Mouse (Mus musculus): ENCODE results near the gene Nudt8. TPM values are rescaled to one million over a fixed set of nuclear protein-coding genes. Genes with fewer than 3 reads are reported as not detected.

The Nudt8 gene
- polyA plus RNA-seq, 1 experiment: 36.9 TPM

DNA sequence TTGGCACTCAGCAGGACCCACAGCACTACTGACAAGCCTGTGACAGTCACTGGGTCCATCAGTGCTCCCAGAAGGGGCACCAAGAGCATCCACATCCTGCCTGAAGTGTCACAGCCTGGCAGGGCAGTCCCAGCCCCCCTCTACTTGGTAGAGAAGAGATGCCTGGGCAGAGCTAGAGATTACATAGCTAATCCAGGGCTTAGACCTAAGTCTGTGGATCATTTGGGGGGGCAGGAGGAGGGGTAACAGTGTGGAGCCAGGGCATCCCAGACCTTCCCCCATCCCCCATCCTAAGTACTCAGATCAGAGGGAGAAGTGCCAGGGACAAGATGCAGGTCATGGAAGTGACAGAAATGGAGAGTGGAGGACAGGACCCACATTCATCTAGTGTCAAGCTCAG, 14.4 kb downstream of the Nudt8 start:
- H3K4me2 ChIP-seq (ENCODE audit: low read depth): no peak overlapping the region
- no peak overlapping the region for H3K4me3 ChIP-seq
- peaks cover 15% of the 10 kb centered on the region for H3K79me2 ChIP-seq (ENCODE audit: control insufficient read depth, insufficient read depth)
- H3K36me3 ChIP-seq (ENCODE audit: control insufficient read depth, insufficient read depth): peaks cover 7% of the 10 kb centered on the region
- TF ChIP-seq TCF3 (IDR thresholded peaks at IDR 0.05; ENCODE audit: insufficient read length, low read depth) (no peak), SRF (IDR thresholded peaks at IDR 0.05; ENCODE audit: control insufficient read depth, insufficient read length, low read depth) (no peak), USF1 (IDR thresholded peaks at IDR 0.05; ENCODE audit: low read depth) (no peak), POLR2A (IDR thresholded peaks at IDR 0.05; ENCODE audit: insufficient read length, low read depth) (no peak), MYOG (IDR thresholded peaks at IDR 0.05; ENCODE audit: control insufficient read depth in 1 of 3, insufficient read depth in 1 of 3, insufficient read length in 2 of 3, low read depth in 2 of 3) (no peak), E2F4 (IDR thresholded peaks at IDR 0.05; ENCODE audit: insufficient read depth) (no peak), MAX (IDR thresholded peaks at IDR 0.05; ENCODE audit: low read depth) (no peak), TCF12 (IDR thresholded peaks at IDR 0.05; ENCODE audit: insufficient read depth, poor library complexity, severe bottlenecking) (no peak), REST (IDR thresholded peaks at IDR 0.05; ENCODE audit: insufficient read depth, insufficient read length) (no peak), CEBPB (IDR thresholded peaks at IDR 0.05; ENCODE audit: insufficient read depth, poor library complexity, severe bottlenecking) (no peak), MYOD1 (IDR thresholded peaks at IDR 0.05; ENCODE audit: control insufficient read depth in 1 of 3, insufficient read length in 2 of 3, low read depth in 2 of 3) (no peak)
- H3K27me3 ChIP-seq (ENCODE audit: control insufficient read depth, insufficient read depth, insufficient read length): no peaks in the 10 kb centered on the region
- no peak overlapping the region for H3ac ChIP-seq (ENCODE audit: control insufficient read depth, insufficient read length)

DNA sequence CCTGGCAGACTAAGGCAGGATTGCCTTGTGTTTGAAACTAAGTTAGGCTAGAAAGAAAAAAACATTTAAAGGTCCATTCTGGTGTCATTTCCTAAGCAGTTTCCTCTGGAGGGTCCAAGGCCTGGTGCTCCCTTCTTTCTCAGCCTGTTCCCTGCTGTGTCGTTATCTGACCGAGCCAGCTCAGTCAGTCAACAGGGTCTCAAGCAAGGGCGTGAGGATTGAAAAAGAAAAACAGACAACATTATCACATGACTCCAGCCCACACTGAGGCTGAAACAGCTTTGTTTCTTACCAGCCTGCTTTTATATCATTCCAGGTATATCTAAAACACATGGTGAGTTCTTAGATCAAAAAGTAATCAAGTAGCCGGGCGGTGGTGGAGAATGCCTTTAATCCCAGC, 15.3 kb downstream of the Nudt8 start:
- TF ChIP-seq MYOD1 (IDR thresholded peaks at IDR 0.05; ENCODE audit: control insufficient read depth in 1 of 3, insufficient read length in 2 of 3, low read depth in 2 of 3): no peak
- Histone ChIP-seq H3K36me3 (ENCODE audit: control insufficient read depth, insufficient read depth) (no peaks in the 10 kb centered on the region), H3ac (ENCODE audit: control insufficient read depth, insufficient read length) (no peak overlapping the region), H3K4me3 (no peak overlapping the region), H3K27me3 (ENCODE audit: control insufficient read depth, insufficient read depth, insufficient read length) (no peaks in the 10 kb centered on the region), H3K79me2 (ENCODE audit: control insufficient read depth, insufficient read depth) (peaks cover 12% of the 10 kb centered on the region), H3K4me2 (ENCODE audit: low read depth) (no peak overlapping the region)

DNA sequence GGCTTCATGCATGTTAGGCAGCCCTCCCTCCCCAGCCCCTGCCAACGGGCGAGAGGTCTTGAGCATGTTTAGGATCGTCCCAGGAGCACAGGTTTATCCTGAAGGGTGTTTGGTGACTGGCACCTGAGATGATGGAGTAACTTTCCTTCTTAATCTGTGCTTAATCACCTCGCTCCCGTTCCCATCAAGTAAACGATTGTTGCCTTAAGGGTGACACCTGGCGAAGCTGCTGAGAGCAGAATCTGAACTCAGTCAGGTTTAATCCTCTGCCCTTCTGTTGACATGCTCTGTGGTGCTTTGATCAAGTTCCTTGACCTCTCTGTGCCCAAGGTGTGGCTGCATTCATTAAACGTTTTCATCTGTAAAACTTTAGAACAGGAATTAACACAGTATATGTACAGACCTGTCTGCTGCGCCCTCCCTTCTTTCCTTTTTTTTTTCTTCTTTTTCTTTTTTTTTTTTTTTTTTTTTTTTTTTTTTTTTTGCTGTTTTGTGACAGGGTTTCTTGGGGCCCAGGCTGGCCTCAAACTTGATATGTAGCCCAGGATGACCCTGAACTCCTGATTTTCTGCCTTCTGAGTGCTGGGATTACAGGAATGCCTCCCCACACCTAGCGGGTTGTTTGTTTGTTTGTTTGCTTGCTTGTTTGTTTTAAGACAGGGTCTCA, 17.7 kb downstream of the Nudt8 start:
- no peak overlapping the region for H3K4me2 ChIP-seq (ENCODE audit: low read depth)
- no peak for TF ChIP-seq POLR2AphosphoS2 (IDR thresholded peaks at IDR 0.05; ENCODE audit: insufficient read length, low read depth)
- TF ChIP-seq TCF12 (IDR thresholded peaks at IDR 0.05; ENCODE audit: insufficient read depth, poor library complexity, severe bottlenecking): no peak
- TF ChIP-seq TCF3 (IDR thresholded peaks at IDR 0.05; ENCODE audit: insufficient read length, low read depth): no peak
- no peak for TF ChIP-seq CEBPB (IDR thresholded peaks at IDR 0.05; ENCODE audit: insufficient read depth, poor library complexity, severe bottlenecking)
- TF ChIP-seq POLR2A (IDR thresholded peaks at IDR 0.05; ENCODE audit: insufficient read length, low read depth): no peak
- no peak for TF ChIP-seq SRF (IDR thresholded peaks at IDR 0.05; ENCODE audit: control insufficient read depth, insufficient read length, low read depth)
- no peak for TF ChIP-seq MYOD1 (IDR thresholded peaks at IDR 0.05; ENCODE audit: control insufficient read depth in 1 of 3, insufficient read length in 2 of 3, low read depth in 2 of 3)
- no peak for TF ChIP-seq MYOG (IDR thresholded peaks at IDR 0.05; ENCODE audit: control insufficient read depth in 1 of 3, insufficient read depth in 1 of 3, insufficient read length in 2 of 3, low read depth in 2 of 3)
- TF ChIP-seq USF1 (IDR thresholded peaks at IDR 0.05; ENCODE audit: low read depth): no peak
- TF ChIP-seq MAX (IDR thresholded peaks at IDR 0.05; ENCODE audit: low read depth): no peak
- TF ChIP-seq E2F4 (IDR thresholded peaks at IDR 0.05; ENCODE audit: insufficient read depth): no peak
- no peak for TF ChIP-seq REST (IDR thresholded peaks at IDR 0.05; ENCODE audit: insufficient read depth, insufficient read length)
- no peak overlapping the region for H3K4me3 ChIP-seq
- no peaks in the 10 kb centered on the region for H3K27me3 ChIP-seq (ENCODE audit: control insufficient read depth, insufficient read depth, insufficient read length)
- no peaks in the 10 kb centered on the region for H3K36me3 ChIP-seq (ENCODE audit: control insufficient read depth, insufficient read depth)
- H3ac ChIP-seq (ENCODE audit: control insufficient read depth, insufficient read length): no peak overlapping the region
- H3K79me2 ChIP-seq (ENCODE audit: control insufficient read depth, insufficient read depth): no peaks in the 10 kb centered on the region

DNA sequence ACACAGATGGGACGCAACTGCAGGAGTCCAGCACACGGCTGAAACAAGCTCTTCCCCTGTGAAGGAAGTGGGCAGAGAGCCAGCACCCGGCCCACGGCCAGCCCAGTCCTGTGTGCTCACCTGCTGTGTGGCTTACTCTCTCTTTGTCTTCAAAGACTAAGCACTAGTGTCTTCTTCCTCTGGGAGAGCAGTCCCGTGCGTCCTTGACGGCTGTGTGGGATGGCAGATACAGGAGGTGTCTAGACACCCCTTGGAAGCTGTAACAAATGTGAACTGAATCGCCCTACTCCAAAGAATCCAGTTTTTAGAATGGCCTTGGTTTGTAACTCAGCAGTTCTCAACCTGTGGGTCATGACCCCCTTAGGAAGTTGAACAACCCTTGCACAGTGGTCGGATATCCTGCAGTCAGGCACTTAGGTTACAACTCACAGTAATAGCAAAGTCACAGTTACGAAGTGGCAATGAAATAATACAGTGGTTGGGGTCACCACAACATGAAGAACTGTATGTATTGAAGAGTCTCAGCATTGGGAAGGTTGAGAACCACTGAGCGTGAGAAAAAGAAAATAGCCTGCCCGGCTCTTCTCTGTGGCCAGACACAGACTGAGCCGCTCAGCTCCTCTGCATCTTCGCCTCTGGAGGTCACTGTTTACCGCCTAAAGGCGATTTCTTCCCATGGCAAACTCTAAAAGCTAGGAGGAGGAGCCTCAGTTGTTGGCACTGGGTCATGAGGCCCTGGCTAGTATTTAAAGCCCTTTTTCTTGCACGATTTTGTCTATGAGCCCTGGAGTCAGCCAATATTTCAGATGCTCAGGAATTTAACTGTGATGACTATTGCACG, 18.6 kb downstream of the Nudt8 start:
- Histone ChIP-seq H3ac (ENCODE audit: control insufficient read depth, insufficient read length) (no peak overlapping the region), H3K79me2 (ENCODE audit: control insufficient read depth, insufficient read depth) (no peaks in the 10 kb centered on the region), H3K4me3 (no peak overlapping the region), H3K4me2 (ENCODE audit: low read depth) (peak overlapping the region; percentile 64), H3K36me3 (ENCODE audit: control insufficient read depth, insufficient read depth) (no peaks in the 10 kb centered on the region), H3K27me3 (ENCODE audit: control insufficient read depth, insufficient read depth, insufficient read length) (no peaks in the 10 kb centered on the region)
- no peak for TF ChIP-seq POLR2A (IDR thresholded peaks at IDR 0.05; ENCODE audit: insufficient read length, low read depth)

DNA sequence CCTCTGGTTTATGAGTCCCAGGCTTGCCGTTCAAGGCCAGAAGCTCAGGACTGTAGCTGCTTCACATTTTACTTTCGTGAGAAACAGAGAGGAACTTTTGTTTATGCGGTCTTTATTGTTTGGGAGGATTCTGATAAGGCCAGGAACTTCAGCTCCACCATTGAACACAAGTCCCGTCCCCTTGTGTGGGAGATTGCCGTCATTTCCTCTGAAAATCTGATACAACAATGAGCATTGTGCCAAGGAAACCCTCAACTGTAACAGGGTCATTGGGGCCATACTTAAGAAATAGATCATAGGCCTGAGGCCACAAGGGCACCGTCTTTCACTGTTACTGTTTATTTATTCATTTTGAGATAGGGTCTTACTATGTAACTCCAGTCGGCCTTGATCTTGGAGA, 22.8 kb downstream of the Nudt8 start:
- Histone ChIP-seq H3K4me2 (ENCODE audit: low read depth) (no peak overlapping the region), H3K36me3 (ENCODE audit: control insufficient read depth, insufficient read depth) (no peaks in the 10 kb centered on the region), H3K79me2 (ENCODE audit: control insufficient read depth, insufficient read depth) (no peaks in the 10 kb centered on the region), H3K4me3 (no peak overlapping the region), H3ac (ENCODE audit: control insufficient read depth, insufficient read length) (no peak overlapping the region), H3K27me3 (ENCODE audit: control insufficient read depth, insufficient read depth, insufficient read length) (no peaks in the 10 kb centered on the region)
- TF ChIP-seq POLR2A (IDR thresholded peaks at IDR 0.05; ENCODE audit: insufficient read length, low read depth) (no peak), REST (IDR thresholded peaks at IDR 0.05; ENCODE audit: insufficient read depth, insufficient read length) (no peak)
